Mouse (Mus musculus): ENCODE measurements around the gene Chga.

GRCm38 (mm10) chr12:102545122-102545521 is 9.6 kb upstream of the Chga start:
- no peak for TF ChIP-seq CTCF (IDR thresholded peaks at IDR 0.05; ENCODE audit: control insufficient read depth, insufficient read depth, insufficient replicate concordance, low read depth, low read length)
- TF ChIP-seq POLR2A (IDR thresholded peaks at IDR 0.05; ENCODE audit: control insufficient read depth, low read depth, low read length), result no peak
